In genomic region chr9:27790725-27791638, GRCm38 (mm10) we compare ENCODE assay signal across 8 mouse cellular contexts. TPM values are rescaled to one million over a fixed set of nuclear protein-coding genes. Genes with fewer than 3 reads are reported as not detected.
DNase-seq lines count a peak whose midpoint lies in the region; ATAC-seq lines count a peak whose summit lies in the region.

Gene Opcml (plus strand): TSS chr9:27790775.

- peak within 1 kb of the TSS; percentile 47 for H3K9ac ChIP-seq in embryonic facial prominence, embryonic 14.5 days (ENCODE audit: low read depth, low read length)
- H3K9ac ChIP-seq in intestine, embryonic 16.5 days (ENCODE audit: low read depth, low read length), result peak within 1 kb of the TSS; percentile 40; the same call in 1 of the 2 replicates
- H3K9ac ChIP-seq in midbrain, embryonic 11.5 days (ENCODE audit: low read length), result peak within 1 kb of the TSS; percentile 52

- H3K27me3 ChIP-seq in megakaryocyte, embryonic 14.5 days (replicated peaks), result peaks cover 39% of the 10 kb centered on the region
- peaks cover 50% of the 10 kb centered on the region for H3K27me3 ChIP-seq in embryonic facial prominence, embryonic 14.5 days (replicated peaks; ENCODE audit: control insufficient read depth, insufficient read depth, low read length)
- peaks cover 23% of the 10 kb centered on the region for H3K27me3 ChIP-seq in intestine, embryonic 16.5 days (replicated peaks; ENCODE audit: control insufficient read depth, insufficient read depth, low read length)
- H3K27me3 ChIP-seq in midbrain, embryonic 11.5 days (ENCODE audit: control insufficient read depth, insufficient read depth, low read length), result peaks cover 14% of the 10 kb centered on the region; the same call in 1 of the 2 replicates

- 1% methylated on average over 28 of the region's 28 CpGs for WGBS in embryonic facial prominence, embryonic 14.5 days
- 2% methylated on average over 28 of the region's 28 CpGs for WGBS in intestine, embryonic 16.5 days
- 2% methylated on average over 28 of the region's 28 CpGs for WGBS in midbrain, embryonic 11.5 days

- 0 out of 2 replicates have a peak, but pooled peaks cover 8% of the 10 kb centered on the region for H3K9me3 ChIP-seq in megakaryocyte, embryonic 14.5 days
- H3K9me3 ChIP-seq in embryonic facial prominence, embryonic 14.5 days (ENCODE audit: control insufficient read depth, low read length), result no peaks in the 10 kb centered on the region
- H3K9me3 ChIP-seq in intestine, embryonic 16.5 days (ENCODE audit: control insufficient read depth, low read length), result no peaks in the 10 kb centered on the region
- H3K9me3 ChIP-seq in midbrain, embryonic 11.5 days (ENCODE audit: control insufficient read depth, low read length), result no peaks in the 10 kb centered on the region

- no peaks in the 10 kb centered on the region for H3K36me3 ChIP-seq in megakaryocyte, embryonic 14.5 days (replicated peaks; ENCODE audit: low read length)
- no peaks in the 10 kb centered on the region for H3K36me3 ChIP-seq in embryonic facial prominence, embryonic 14.5 days (ENCODE audit: control insufficient read depth, insufficient read depth, low read length)
- H3K36me3 ChIP-seq in intestine, embryonic 16.5 days (ENCODE audit: control insufficient read depth, insufficient read depth, low read length), result no peaks in the 10 kb centered on the region
- H3K36me3 ChIP-seq in midbrain, embryonic 11.5 days (ENCODE audit: control insufficient read depth, insufficient read depth, low read length), result no peaks in the 10 kb centered on the region

- no peak for ATAC-seq in megakaryocyte, adult 5-6 weeks (ENCODE audit: poor library complexity, severe bottlenecking)
- ATAC-seq in embryonic facial prominence, embryonic 14.5 days (ENCODE audit: low read depth), result 0 out of 2 replicates have a peak, but pooled peaks have one; percentile 22
- ATAC-seq in intestine, embryonic 16.5 days, result no peak
- peak; percentile 85 for ATAC-seq in midbrain, embryonic 11.5 days (ENCODE audit: low FRiP score)

- H3K27ac ChIP-seq in embryonic facial prominence, embryonic 14.5 days (replicated peaks; ENCODE audit: low read depth, low read length), result no peak within 1 kb of the TSS
- H3K27ac ChIP-seq in intestine, embryonic 16.5 days (ENCODE audit: low read length), result no peak within 1 kb of the TSS
- H3K27ac ChIP-seq in midbrain, embryonic 11.5 days (ENCODE audit: low read depth, low read length), result no peak within 1 kb of the TSS

- H3K4me2 ChIP-seq in embryonic facial prominence, embryonic 14.5 days (ENCODE audit: low read depth, low read length), result peak within 1 kb of the TSS; percentile 59
- peak within 1 kb of the TSS; percentile 50 for H3K4me2 ChIP-seq in intestine, embryonic 16.5 days (ENCODE audit: low read depth, low read length)
- H3K4me2 ChIP-seq in midbrain, embryonic 11.5 days, result peak within 1 kb of the TSS; percentile 78

- H3K4me1 ChIP-seq in megakaryocyte, embryonic 14.5 days, result peaks cover 11% of the 10 kb centered on the region
- H3K4me1 ChIP-seq in embryonic facial prominence, embryonic 14.5 days (ENCODE audit: control insufficient read depth, insufficient read depth, low read length), result peaks cover 4% of the 10 kb centered on the region; the same call in 1 of the 2 replicates
- H3K4me1 ChIP-seq in intestine, embryonic 16.5 days (ENCODE audit: control insufficient read depth, insufficient read depth, low read length), result no peaks in the 10 kb centered on the region; the same call in 1 of the 2 replicates
- H3K4me1 ChIP-seq in midbrain, embryonic 11.5 days (ENCODE audit: control insufficient read depth, insufficient read depth, low read length), result peaks cover 3% of the 10 kb centered on the region; the same call in 1 of the 2 replicates

- DNase-seq in embryonic facial prominence, embryonic 14.5 days (ENCODE audit: low spot score), result peak; percentile 40
- DNase-seq in midbrain, embryonic 11.5 days (ENCODE audit: low spot score, missing footprints), result peak; percentile 95
- DNase-seq in telencephalon, adult 2 months (ENCODE audit: low read depth, low spot score), result peak; percentile 69
- DNase-seq in testis, postnatal 14 days (ENCODE audit: low spot score), result no peak
- DNase-seq in gastrocnemius, postnatal 25 days, result no peak

- peak within 1 kb of the TSS; percentile 67 for H3K4me3 ChIP-seq in megakaryocyte, embryonic 14.5 days (replicated peaks)
- peak within 1 kb of the TSS; percentile 37 for H3K4me3 ChIP-seq in embryonic facial prominence, embryonic 14.5 days (ENCODE audit: low read depth, low read length)
- peak within 1 kb of the TSS; percentile 37 for H3K4me3 ChIP-seq in intestine, embryonic 16.5 days (ENCODE audit: low read length)
- peak within 1 kb of the TSS; percentile 43 for H3K4me3 ChIP-seq in midbrain, embryonic 11.5 days (ENCODE audit: low read depth, low read length)

RNA-seq across cellular contexts. Expression of gene Opcml, which starts in this region (rescaled TPM):
- polyA plus RNA-seq in megakaryocyte, embryonic 14.5 days (2012; ENCODE audit: insufficient read depth, low replicate concordance), result 0.07 TPM in 1 of 2 replicates, not detected in the other
- total RNA-seq in megakaryocyte, adult 5-6 weeks (2015), result not detected in 2 replicates
- not detected in 2 replicates for total RNA-seq in megakaryocyte, adult 5-6 weeks (2017)
- polyA plus RNA-seq in embryonic facial prominence, embryonic 14.5 days (2014; fragmentation: Nextera tagmentation; extraction: Ambion mirVana), result 5.9 and 6.0 TPM in 2 replicates
- 2.6 and 3.1 TPM in 2 replicates for polyA plus RNA-seq in intestine, embryonic 16.5 days (2015; fragmentation: Nextera tagmentation; extraction: Ambion mirVana)
- polyA plus RNA-seq in midbrain, embryonic 11.5 days (2014; fragmentation: Nextera tagmentation; extraction: Ambion mirVana), result 3.2 and 3.4 TPM in 2 replicates
- 1 to 10 TPM; 1.0 to 2.3 TPM for total RNA-seq in gastrocnemius, postnatal 25 days (2021)

Comparison
In these comparisons a context has a peak if more than half of its experiments do, and no peak if none do; other contexts are left out.
1. ATAC-seq: peak in embryonic facial prominence, embryonic 14.5 days (single experiment) and midbrain, embryonic 11.5 days (single experiment); none in megakaryocyte, adult 5-6 weeks (single experiment) and intestine, embryonic 16.5 days (single experiment).
2. DNase-seq: peak in embryonic facial prominence, embryonic 14.5 days (single experiment), midbrain, embryonic 11.5 days (single experiment) and telencephalon, adult 2 months (single experiment); none in testis, postnatal 14 days (single experiment) and gastrocnemius, postnatal 25 days (single experiment).
3. Peak in every context shown above with its lines, with median percentiles within 50 percentile points of each other: H3K4me3 ChIP-seq, H3K4me2 ChIP-seq and H3K9ac ChIP-seq.